Mouse (Mus musculus) liver, embryonic 14.5 days (tissue): ENCODE data around the gene Hdac4. TPM values are rescaled to one million over a fixed set of nuclear protein-coding genes. Genes with fewer than 3 reads are reported as not detected.
A peak's percentile ranks its signal among the peaks of the same experiment; 100 is the strongest.

Source experiments
- ATAC-seq: fragments of 200-750 bp; cut with Nextera tagmentation; 2 replicates; pipeline ENCODE4 v1.8.0; 2017; ENCODE audit warnings: moderate number of reproducible peaks, mild to moderate bottlenecking, moderate library complexity; ENCODE audit not compliant: insufficient read depth
- DNase-seq, 3 experiments: peaks; one replicate each; pipeline ENCODE4 v3.0.0-alpha.2; 2012 to 2013; ENCODE audit warnings: low read depth in 3 of 3, low spot score in 3 of 3
- H3K27ac ChIP-seq: fragments of 300-500 bp; sonication (generic); 2 replicates; pipeline ENCODE4 v1.5.1; 2014; ENCODE audit warnings: moderate library complexity, mild to moderate bottlenecking, control low read depth, inconsistent platforms
- H3K27me3 ChIP-seq: fragments of 300-500 bp; sonication (generic); 2 replicates; pipeline ENCODE4 v1.6.1; 2014; ENCODE audit warnings: mild to moderate bottlenecking, low read length, moderate library complexity; ENCODE audit not compliant: control insufficient read depth, insufficient read depth
- H3K36me3 ChIP-seq: fragments of 300-500 bp; sonication (generic); replicated peaks from 2 replicates; pipeline ENCODE4 v1.6.1; 2014; ENCODE audit warnings: low read depth; ENCODE audit not compliant: control insufficient read depth, insufficient read depth
- H3K4me1 ChIP-seq, 2 experiments: fragments of 200-500 bp in 1 of 2; fragments of 300-500 bp in 1 of 2; sonication (generic) in 1 of 2; replicated peaks; 2 replicates each; pipeline ENCODE4 v1.6.1; 2012 to 2014; ENCODE audit warnings: antibody characterized with exemption in 1 of 2, inconsistent platforms in 1 of 2, low read length in 1 of 2; ENCODE audit not compliant: control insufficient read depth in 2 of 2, insufficient read depth in 2 of 2
- H3K4me2 ChIP-seq: fragments of 300-500 bp; sonication (generic); 2 replicates; pipeline ENCODE4 v1.6.1; 2014; ENCODE audit warnings: low read depth, mild to moderate bottlenecking, control low read depth, moderate library complexity
- H3K4me3 ChIP-seq, 2 experiments: fragments of 200-500 bp in 1 of 2; fragments of 300-500 bp in 1 of 2; sonication (generic) in 1 of 2; 2 replicates each; pipeline ENCODE4 v1.5.1; 2012 to 2014; ENCODE audit warnings: low read depth in 2 of 2, low read length in 2 of 2, mild to moderate bottlenecking in 2 of 2, control low read depth in 1 of 2, inconsistent platforms in 1 of 2, moderate library complexity in 1 of 2; ENCODE audit not compliant: insufficient read depth in 1 of 2
- H3K9ac ChIP-seq: fragments of 300-500 bp; sonication (generic); replicated peaks from 2 replicates; pipeline ENCODE4 v1.6.1; 2014; ENCODE audit warnings: mild to moderate bottlenecking, control low read depth, moderate library complexity
- H3K9me3 ChIP-seq: fragments of 300-500 bp; sonication (generic); 2 replicates; pipeline ENCODE4 v1.6.1; 2016; ENCODE audit warnings: low read length, mixed read lengths; ENCODE audit not compliant: control insufficient read depth
- CTCF ChIP-seq: IDR thresholded peaks from 2 replicates; pipeline ENCODE4 v1.5.1; 2016; ENCODE audit warnings: antibody characterized with exemption, low read depth, control low read depth
- EP300 ChIP-seq: IDR thresholded peaks from 2 replicates; pipeline ENCODE4 v1.6.1; 2016; ENCODE audit warnings: antibody characterized with exemption, low read depth
- WGBS: fragments of 180-500 bp; shearing (Covaris S2); extraction: QIAGEN DNeasy Blood & Tissue Kit; methylation state at CpG from one replicate; pipeline ENCODE4 v1.1.7; 2014; ENCODE audit not compliant: insufficient replicate concordance; 5-methylcytosine and 5-hydroxymethylcytosine counted together
- polyA plus RNA-seq, 2 experiments: library from polyadenylated mRNA; depleted of rRNA in 1 of 2; stranded (reverse) in 1 of 2; unstranded in 1 of 2; fragments of >200 nt; fragmentation: Nextera tagmentation in 1 of 2; extraction: Ambion mirVana in 1 of 2; gene quantifications; 2 replicates each; pipeline versions ENCODE4 v1.2.1 to v1.2.3; 2012 to 2014

The Hdac4 gene
- polyA plus RNA-seq, 2 experiments, result 1.5 to 3.1 TPM

DNA sequence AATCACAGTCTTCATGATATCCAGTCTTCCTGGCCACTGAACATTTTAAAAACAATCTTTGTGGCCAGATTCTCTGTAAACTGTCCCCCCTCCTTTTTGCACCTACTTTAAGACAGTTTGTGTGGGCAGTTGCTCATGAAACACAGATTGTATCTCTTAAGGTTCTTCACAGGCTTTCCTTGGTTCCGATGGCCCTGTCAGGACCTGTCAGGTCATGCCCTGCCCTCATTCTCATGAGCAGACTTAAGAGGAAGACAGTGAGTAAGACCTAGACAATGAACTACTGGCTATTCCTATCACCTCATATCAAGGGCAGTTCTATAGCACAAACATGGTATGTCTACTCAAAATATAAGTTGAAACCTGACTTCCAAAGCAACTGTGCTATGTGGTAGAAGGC is 135.9 kb downstream of the Hdac4 start:
- WGBS, result 53% methylated on average over 1 of the region's 1 CpGs
- no peaks in the 10 kb centered on the region; a peak in 1 of 4 replicates for H3K4me1 ChIP-seq
- TF ChIP-seq CTCF, result no peak
- no peak for TF ChIP-seq EP300

DNA sequence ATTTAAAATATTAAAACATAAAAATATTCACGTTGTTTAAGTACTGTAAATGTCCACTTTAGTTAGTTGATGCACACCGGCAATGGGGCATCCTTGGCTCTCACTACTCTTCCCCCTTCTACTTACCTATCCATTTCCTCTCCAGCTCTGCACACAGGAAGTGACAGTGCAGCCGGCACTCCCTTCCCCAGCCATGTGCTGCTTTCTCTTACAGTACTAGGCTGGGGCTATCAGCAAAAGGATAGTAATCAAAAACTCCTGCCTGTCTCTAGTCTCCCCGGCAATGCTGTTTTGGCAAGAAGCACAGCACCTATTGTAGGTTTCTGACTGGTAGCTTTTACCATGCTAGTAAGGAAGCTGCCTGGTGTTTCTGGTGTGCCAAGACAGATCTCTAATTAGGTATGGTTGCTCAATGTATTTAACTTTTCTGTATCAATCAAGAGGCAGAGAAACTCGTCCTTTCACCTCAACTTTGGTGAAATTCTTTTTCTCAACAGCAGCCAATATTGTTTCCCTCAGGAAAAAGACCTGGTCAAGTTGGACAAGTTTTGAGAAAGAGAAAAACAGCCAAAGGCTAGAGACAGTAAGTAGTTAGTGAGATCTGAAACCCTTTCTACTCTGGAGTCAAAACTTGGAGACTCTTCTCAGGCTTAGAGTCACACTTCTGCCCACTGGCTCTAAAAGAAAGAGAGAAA is 136.6 kb downstream of the Hdac4 start:
- H3K27ac ChIP-seq, result no peak overlapping the region
- H3K27me3 ChIP-seq, result no peaks in the 10 kb centered on the region
- no peak overlapping the region for H3K9ac ChIP-seq
- no peaks in the 10 kb centered on the region; a peak in 1 of 4 replicates for H3K4me1 ChIP-seq
- H3K9me3 ChIP-seq, result no peaks in the 10 kb centered on the region
- TF ChIP-seq CTCF, result no peak
- TF ChIP-seq EP300, result no peak
- no peak overlapping the region for H3K4me2 ChIP-seq
- WGBS, result 28% methylated on average over 5 of the region's 5 CpGs
- DNase-seq (no peak), ATAC-seq (no peak)
- H3K4me3 ChIP-seq, result no peak overlapping the region
- H3K36me3 ChIP-seq, result no peaks in the 10 kb centered on the region

More for the DNA sequence above, 135.9 kb downstream of the Hdac4 start:
- ATAC-seq (no peak), DNase-seq (no peak)
- no peak overlapping the region for H3K9ac ChIP-seq
- H3K9me3 ChIP-seq, result no peaks in the 10 kb centered on the region
- no peak overlapping the region for H3K4me2 ChIP-seq
- H3K27me3 ChIP-seq, result no peaks in the 10 kb centered on the region
- no peaks in the 10 kb centered on the region for H3K36me3 ChIP-seq
- no peak overlapping the region for H3K4me3 ChIP-seq
- no peak overlapping the region for H3K27ac ChIP-seq

GRCm38 (mm10) chr1:92057068-92057467 is 138.4 kb downstream of the Hdac4 start:
- WGBS, result 75% methylated on average over 3 of the region's 3 CpGs
- Histone ChIP-seq H3K27me3 (no peaks in the 10 kb centered on the region), H3K27ac (no peak overlapping the region), H3K9me3 (no peaks in the 10 kb centered on the region), H3K4me3 (no peak overlapping the region), H3K4me1 (peaks cover 0 to under 1% of the 10 kb centered on the region in 2 experiments; a peak in 1 of 4 replicates), H3K4me2 (no peak overlapping the region), H3K9ac (no peak overlapping the region), H3K36me3 (no peaks in the 10 kb centered on the region)
- ATAC-seq, result no peak
- DNase-seq, result no peak
- TF ChIP-seq EP300 (no peak), CTCF (no peak)

DNA sequence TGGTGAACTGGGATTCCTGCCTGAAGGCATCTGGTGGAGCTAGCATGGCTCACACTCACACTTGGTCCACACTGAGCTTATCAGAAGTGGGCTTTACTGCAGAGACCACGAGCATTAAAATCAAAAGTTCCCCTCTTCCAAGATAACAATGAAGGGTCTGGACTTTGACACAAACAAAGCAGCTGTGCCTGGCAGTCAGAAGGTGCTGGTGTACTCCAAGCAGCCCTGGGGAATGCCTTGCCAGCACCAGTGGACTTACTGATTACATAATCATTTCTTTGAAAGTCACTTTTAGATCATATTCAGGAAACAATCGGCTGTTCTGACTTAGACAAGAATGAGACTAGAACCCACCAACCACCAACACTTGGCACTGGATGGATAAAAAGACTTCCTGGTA is 140.3 kb downstream of the Hdac4 start:
- 18% methylated on average over 2 of the region's 2 CpGs for WGBS
- H3K4me3 ChIP-seq, result no peak overlapping the region
- H3K4me2 ChIP-seq, result no peak overlapping the region
- H3K27ac ChIP-seq, result no peak overlapping the region
- H3K27me3 ChIP-seq, result no peaks in the 10 kb centered on the region
- H3K36me3 ChIP-seq, result no peaks in the 10 kb centered on the region
- TF ChIP-seq EP300 (no peak), CTCF (no peak)
- no peak for DNase-seq
- no peak for ATAC-seq
- no peaks in the 10 kb centered on the region for H3K9me3 ChIP-seq
- peaks cover 0 to 7% of the 10 kb centered on the region in 2 experiments; a peak in 2 of 4 replicates for H3K4me1 ChIP-seq
- H3K9ac ChIP-seq, result no peak overlapping the region

DNA sequence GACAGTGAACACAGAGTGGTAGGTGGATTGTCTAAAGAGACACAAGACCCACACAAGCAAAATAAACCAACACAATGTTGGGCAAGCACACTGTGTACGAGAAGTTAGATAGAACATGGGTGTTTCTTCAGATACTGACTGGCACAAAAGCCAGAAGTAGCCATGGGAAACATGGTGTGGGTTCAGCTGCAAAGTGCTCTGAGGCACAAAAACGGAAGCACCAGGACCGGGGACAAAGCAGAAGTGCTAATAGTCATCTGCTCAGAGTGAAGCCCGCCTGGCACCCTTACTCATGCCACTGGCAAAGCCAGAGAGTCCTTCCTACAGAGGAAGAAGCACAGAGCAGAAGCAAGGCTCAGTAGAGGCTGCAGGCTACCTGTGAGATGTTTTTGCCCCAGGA is 143.3 kb downstream of the Hdac4 start:
- Histone ChIP-seq H3K36me3 (no peaks in the 10 kb centered on the region), H3K9ac (no peak overlapping the region), H3K4me2 (no peak overlapping the region), H3K4me3 (no peak overlapping the region), H3K9me3 (no peaks in the 10 kb centered on the region), H3K4me1 (peaks cover 0 to 12% of the 10 kb centered on the region in 2 experiments; a peak in 2 of 4 replicates), H3K27me3 (no peaks in the 10 kb centered on the region), H3K27ac (no peak overlapping the region)
- 36% methylated on average over 4 of the region's 4 CpGs for WGBS
- TF ChIP-seq CTCF, result no peak
- no peak for TF ChIP-seq EP300
- DNase-seq (peak in 1 of 3 experiments; percentile 20), ATAC-seq (no peak)
